Mouse (Mus musculus): ENCODE results near the gene Gm10401.
A peak's percentile ranks its signal among the peaks of the same experiment; 100 is the strongest.

The Gm10401 gene

GRCm38 (mm10) chr5:115070457-115070856 lies 27.6 kb downstream of the Gm10401 start:
- no peak for DNase-seq (ENCODE audit: low read depth, low spot score)

DNA sequence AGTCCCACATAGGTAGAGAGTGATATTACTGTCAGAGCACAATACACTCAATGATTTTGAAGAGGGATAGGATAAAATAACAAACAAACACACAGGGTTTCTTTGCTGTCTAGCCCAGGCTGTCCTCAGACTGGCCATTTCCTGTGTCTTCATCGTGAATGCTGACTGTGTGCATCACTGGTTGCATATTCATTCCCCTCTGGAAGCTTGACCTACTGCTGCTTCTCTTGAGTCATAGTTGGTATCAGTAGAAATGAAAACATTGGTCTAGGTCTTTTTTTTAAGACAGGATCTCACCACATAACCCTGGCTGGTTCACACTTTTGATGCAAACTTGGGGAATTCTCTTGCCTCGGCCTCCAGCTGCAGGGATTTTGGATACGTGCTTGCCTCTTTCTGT lies 28.5 kb downstream of the Gm10401 start:
- DNase-seq (ENCODE audit: low read depth, low spot score), result peak; percentile 84

DNA sequence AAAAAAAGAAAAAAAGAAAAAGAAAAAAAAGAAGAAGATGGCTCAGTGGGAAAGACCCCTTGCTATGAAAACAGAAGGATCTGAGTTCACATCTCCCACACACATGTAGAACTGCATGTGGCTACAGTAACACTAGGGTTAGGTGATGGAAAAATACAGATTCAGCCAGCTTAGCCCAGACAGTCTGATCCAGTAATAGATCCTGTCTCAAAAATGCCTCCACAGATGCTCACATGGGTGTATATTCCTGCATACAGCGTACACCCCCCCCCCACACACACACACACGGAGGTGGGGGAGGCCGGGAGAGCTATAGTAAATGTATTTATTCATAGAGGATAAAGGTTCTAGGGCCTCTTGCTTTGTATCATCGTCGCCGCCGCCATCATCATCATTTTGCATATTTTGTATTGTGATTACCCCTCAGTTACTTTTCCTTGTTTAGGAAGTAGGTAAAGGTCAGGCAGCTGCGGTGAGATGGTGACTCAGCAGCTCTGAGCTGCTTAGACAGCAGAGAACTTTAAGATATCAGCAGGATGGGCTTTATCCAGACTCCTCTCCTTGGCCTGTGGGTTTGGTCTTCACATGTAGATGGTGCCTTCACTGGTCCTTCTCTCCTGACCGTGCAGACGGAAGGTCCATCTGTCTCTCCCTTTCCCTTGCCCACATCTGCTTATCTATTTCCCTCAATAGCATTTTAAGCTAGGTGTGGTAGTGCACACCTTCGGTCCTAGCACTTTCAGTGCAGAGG lies 29.2 kb downstream of the Gm10401 start:
- DNase-seq (ENCODE audit: low read depth, low spot score), result peak; percentile 71

DNA sequence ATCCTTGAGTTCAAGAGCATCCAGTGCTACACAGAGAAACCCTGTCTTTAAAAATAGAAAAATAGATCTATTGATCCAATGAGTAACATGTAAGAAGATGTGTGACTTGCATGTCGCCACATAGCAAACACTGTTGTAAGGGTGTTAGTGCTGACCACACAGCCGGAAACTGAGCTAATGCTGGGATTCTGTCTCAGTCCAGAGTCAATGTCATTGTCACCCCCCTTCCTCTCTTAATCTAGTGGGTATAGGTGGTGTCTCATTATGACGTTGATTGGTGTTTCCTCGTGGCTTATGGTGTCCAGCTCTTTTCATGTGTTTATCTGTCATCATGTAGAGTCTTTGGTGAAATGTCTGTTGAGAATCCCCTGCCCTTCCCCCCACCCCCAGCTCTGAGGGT lies 31.9 kb downstream of the Gm10401 start:
- DNase-seq (ENCODE audit: low read depth, low spot score), result no peak

- DNase-seq (ENCODE audit: low read depth, low spot score), result peak; percentile 67
Measured at GRCm38 (mm10) chr5:115063391-115063790, 34.7 kb downstream of the Gm10401 start.

GRCm38 (mm10) chr5:115062566-115062965 lies 35.5 kb downstream of the Gm10401 start:
- DNase-seq (ENCODE audit: low read depth, low spot score), result peak; percentile 70

- DNase-seq (ENCODE audit: low read depth, low spot score), result no peak
Measured at GRCm38 (mm10) chr5:115060977-115061376, 37.1 kb downstream of the Gm10401 start.

- DNase-seq (ENCODE audit: low read depth, low spot score), result no peak
Measured at GRCm38 (mm10) chr5:115060067-115060695, 37.9 kb downstream of the Gm10401 start.

GRCm38 (mm10) chr5:115058584-115059297 lies 39.4 kb downstream of the Gm10401 start:
- no peak for DNase-seq (ENCODE audit: low read depth, low spot score)

DNA sequence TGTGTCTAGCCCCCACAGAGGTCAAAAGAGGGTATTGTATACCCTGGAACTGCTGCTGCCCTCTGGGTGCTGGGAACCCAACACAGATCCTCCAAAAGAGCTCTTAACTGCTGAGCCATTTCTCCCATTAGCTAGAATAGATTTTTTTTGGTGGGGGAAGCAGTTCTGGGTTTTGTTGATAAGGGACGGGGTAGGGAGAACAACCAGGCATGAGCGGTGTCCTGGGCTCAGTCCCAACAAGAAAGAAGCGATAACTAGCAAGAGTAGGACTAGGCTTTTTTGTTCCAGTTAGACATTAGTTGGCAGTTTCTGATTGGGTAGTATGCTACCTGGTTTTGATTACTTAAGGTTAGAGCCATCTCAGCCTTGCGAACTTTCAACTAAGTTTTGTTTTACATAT lies 40.9 kb downstream of the Gm10401 start:
- DNase-seq (ENCODE audit: low read depth, low spot score), result no peak

DNA sequence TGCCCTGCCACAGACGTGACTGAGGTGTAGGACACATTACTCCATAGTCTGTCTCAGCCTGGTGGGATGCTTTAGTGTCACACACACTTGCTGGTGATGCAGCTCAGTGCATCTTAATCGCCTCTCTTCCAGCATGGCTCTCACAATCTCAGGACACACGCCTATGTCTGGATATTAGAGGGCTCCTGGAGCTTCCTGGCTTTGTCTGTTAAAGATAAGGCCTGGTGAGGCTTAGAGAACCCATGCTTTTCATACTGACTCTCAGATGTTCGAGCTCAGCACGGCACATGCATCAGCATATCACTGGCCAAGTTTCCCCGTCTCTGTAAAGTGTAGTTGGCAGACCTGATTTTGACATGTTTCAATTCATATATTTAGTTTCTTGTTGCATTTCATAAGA lies 42.7 kb downstream of the Gm10401 start:
- no peak for DNase-seq (ENCODE audit: low read depth, low spot score)

DNA sequence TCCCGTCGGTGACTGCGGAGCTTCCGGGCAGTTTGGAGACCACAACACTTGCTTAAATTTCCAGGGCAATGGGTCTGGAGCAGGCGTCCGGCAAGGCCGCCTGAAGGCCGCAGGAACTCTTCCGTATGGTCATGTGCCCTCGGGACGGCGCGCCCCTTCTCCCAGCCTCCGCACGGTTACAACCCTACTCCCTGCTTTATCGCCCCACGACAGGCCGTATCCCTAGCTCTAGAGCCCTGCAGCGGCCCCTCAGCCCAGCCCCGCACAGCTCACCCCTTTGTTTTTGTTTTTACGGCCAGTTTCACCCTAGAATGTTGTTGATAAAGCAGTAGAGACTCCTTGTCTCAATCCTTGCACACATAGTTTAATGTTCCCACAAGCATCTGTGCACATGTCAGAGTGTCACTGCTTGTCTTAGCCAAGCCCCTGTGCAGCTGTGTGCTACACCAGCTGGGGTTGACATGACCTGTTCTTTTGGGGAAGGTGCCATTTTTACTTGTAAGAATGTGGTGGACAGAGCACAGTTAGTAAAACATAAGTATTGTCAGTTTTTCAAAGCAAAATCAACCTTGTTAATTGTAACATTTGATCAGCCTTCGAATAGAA lies 44.2 kb downstream of the Gm10401 start:
- no peak for DNase-seq (ENCODE audit: low read depth, low spot score)

GRCm38 (mm10) chr5:115052546-115052945 lies 45.5 kb downstream of the Gm10401 start:
- DNase-seq (ENCODE audit: low read depth, low spot score), result no peak

DNA sequence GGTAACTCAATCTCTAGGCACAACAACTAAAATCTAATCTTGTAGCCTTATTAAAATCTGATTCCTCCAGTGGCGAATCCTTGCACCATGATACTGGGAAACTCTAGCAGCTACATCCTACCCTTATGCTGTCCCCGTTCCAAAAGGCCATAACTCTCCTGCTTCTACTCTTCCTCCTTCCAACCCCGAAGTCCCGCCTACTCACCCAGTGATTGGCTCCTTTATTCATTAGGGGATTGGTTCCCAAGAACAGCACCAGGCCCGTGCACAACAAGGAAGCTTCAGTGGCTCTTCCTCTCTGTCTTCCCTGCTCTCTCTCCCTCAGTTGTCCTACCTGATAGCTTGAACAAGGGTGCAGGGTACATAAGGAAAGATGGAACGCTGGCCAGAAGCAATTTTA lies 47.3 kb downstream of the Gm10401 start:
- no peak for DNase-seq (ENCODE audit: low read depth, low spot score)

- no peak for DNase-seq (ENCODE audit: low read depth, low spot score)
Measured at GRCm38 (mm10) chr5:115049692-115050091, 48.4 kb downstream of the Gm10401 start.

Data from 3T3-L1 (cell line).